Mouse (Mus musculus) CD4-positive, CD25-positive, alpha-beta regulatory T cell, adult 4 months (primary cell): ENCODE data around the gene B3galt5. TPM values are rescaled to one million over a fixed set of nuclear protein-coding genes. Genes with fewer than 3 reads are reported as not detected.

ENCODE experiments used
- ATAC-seq: one replicate; pipeline ENCODE4 v1.8.0; 2017
- polyA plus RNA-seq, 2 experiments: library from polyadenylated mRNA; unstranded; fragments of 100-300 nt; shearing (Covaris generic); gene quantifications; one replicate each; pipeline ENCODE4 v1.2.1; 2017

B3galt5 gene
- polyA plus RNA-seq, result 1 to 10 TPM; 2.1 to 2.7 TPM

DNA sequence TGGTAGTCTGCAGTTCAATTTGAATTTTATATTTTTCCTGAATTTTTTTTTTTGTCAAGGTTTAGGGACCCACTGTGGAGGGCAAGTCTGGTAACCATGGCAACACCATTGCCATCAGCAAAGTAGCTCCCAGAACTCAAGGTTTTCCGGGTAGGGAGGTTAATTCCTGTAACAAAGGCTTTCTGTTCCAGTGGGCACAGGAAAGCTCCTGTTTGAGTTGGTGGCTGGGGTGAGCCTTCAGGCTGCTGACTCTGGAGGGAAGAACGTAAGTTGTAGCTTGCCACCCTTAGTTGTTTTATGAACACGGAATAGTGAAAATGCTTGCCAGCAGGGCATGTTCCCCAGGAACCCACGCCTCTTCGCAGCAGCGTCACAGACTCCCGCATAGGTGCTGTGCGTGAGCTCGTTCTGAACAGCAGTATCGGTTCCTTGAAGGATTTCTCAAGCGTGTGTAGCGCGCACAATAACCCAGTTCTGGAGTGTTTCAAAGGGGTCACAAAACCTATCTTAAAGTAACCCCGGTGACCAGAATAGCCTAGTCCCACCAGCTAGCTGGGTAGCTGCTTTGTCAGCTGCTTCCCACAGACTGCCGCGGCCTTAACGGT lies at the start of gene B3galt5:
B3galt5 (plus strand) TSS at position 436 of the 605 bp plus-strand sequence.
- ATAC-seq, result no peak

DNA sequence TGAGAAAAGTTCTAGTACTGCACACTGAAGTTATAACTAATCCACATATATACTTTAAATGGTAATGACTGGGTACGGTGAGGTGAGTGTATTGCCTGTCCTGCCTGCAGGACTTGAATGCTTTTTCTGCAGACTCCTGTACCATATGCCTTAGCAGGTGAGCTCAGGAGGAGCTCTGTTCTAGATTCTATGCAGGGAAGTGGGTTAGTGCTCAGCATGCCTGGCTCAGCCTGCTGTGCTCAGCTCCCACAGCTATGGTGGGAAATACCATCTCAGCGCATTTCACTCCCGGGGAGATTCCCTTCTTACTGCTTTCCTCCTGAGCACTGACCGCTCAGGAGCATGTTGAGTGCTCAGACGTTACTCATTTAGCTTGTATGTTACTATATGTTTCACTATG lies 48.0 kb upstream of the B3galt5 start:
- no peak for ATAC-seq

DNA sequence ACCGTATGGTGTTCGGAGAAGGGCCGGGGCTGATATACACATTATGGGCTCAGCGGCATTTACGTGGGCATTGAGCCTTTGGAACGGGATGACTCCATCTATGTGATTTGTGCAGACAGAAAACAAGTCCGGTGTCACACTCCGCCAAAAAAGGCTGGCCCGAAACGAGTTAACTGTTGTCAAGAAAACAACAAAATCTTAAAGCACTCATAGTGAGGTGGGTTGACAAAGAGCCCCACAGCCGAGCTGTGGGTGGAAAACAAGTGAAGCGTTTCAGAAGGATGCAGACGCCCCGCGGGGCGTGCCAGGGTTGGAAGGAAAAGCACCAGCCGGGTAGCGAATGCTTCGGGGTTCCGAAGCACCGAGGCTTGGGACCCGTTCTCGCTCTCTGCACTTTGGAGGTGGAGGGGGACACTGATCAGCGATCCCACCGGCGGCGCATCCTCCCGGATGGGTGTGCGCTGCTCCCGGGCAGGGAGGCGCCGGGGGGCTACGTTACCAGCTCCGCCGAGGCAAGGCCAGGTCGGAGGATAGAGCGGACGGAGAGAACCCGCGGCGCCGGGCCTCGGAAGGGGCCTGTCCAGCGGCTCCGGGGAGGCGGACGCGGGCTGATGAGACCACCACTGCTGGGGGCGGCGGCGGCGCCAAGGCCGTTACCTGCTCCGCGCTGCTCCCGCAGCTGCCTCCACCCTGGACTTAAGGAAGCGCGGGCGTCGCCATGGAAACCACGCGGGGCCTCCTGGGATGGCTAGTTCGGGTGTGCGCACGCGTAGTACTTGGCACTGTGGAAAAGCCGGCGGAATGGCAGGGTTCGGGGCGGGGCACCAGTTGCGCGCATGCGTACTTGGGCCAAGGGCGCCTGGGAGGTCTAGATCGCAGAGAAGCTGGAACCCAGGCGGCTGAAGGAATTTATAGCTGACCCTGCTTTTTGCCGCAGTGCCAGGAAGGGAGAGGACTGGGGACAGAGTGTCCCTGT lies 43.8 kb upstream of the B3galt5 start, which contains the start of gene Lca5l:
Lca5l (minus strand) TSS at position 741 of the 976 bp plus-strand sequence.
- peak; percentile 95 for ATAC-seq

DNA sequence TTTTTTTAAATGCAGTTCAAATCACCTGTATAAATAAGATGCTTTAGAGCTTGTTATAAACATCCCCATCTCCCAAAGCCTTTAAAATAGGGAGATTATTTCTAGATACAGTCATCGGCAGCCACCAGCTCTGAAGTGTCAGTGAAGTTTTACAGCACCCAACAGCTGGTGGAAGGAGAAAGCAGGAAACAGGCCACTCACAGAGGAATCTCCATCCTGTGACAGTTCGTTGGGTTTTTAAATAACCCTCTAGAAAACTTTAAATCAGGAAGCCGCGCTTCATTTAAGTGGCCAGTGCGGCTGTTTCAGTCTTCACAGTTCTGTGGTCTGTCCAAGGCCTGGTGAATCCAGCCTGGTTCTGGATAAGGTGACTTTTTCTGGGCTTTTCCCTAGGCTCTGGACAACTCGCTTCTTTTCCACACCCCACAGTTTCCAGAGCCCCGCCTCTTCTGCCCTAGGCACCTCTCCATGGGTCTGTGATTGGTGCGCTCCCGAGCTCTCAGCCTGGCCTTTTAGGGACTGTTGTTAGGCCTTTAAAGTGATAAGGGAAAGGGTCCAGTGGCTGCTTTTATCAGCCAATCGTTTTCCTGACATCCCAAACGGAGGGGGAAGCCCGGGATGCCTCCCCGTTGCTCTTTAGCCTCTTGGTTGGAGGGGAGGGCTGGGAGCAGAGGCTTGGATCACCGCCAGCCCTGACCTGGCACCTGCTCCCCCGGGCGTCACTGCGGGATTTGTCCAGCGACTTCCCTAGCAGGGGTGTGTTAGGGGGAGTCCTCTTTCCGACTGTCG lies 35.5 kb upstream of the B3galt5 start, which contains the start of gene Sh3bgr:
Sh3bgr (plus strand) TSS at position 538 of the 789 bp plus-strand sequence.
- no peak for ATAC-seq

DNA sequence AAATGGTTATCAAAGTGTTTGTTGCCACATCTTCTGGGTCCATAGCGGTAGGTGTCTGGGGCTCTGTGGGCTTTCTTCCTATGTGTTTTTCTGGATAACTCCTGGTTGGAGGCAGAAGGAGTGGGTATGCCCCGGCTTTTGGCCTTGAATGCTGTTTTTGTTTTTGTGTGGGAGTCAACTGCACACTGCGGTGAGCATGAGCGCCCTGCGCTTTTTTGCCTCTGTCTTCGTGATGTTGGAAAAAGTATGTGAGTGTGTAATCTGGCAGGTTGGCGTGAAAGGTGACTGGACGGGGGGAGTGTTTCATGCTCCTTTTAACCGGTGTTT lies 34.9 kb upstream of the B3galt5 start:
- ATAC-seq, result no peak

DNA sequence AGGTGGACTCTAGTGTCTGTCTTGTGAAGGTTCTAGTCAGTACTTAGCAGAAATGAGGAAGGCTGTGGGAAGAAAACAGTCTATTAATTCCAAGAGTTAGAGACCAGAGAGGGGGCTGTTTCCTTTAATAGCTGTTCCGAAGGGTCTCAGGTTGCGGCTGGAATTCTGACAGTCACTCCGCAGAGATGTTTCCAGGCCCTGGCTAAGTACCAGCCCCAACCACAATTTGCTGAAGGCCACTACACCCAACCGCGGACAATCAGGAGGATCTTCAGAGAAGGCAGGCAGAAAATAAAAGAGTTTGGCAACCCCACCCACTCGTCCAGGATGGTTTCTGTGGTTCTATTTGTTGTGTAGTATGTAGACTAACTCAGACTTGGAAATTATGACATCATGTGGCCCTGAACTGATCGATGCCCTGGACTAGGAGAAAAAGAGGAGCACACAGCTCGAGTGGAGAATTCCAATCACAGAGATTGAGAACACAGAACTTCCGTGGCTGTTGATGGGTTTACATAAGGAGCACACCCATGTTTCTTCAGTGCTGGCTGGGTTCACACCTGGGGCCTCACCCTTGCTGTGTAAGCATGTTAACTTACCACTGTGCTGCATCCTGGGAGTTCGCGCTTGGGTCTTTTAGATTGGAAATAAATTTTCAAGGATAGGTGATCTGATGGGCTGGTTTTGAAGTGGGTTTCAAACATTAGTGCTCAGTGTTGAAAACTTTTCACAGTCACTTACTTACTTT lies 33.9 kb upstream of the B3galt5 start:
- no peak for ATAC-seq

DNA sequence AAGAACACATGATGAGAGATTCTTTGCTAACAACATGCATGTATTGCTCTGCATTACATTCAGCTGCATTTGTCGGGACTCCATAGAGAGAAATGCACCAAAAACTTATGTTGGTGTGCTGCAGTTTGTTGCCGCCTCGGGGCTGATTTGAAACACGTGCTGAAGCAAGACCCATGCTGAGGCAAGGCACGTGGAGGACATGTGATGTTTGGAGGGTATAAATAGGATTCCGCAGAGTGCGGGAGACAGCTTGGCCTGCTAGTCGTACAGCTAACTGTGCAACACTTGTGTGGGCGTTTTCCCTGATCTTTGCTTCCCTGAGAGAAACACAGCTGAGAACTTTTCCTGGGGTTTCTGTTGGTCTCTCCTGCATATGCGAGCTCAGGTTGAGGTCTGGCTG lies 25.8 kb upstream of the B3galt5 start:
- no peak for ATAC-seq

DNA sequence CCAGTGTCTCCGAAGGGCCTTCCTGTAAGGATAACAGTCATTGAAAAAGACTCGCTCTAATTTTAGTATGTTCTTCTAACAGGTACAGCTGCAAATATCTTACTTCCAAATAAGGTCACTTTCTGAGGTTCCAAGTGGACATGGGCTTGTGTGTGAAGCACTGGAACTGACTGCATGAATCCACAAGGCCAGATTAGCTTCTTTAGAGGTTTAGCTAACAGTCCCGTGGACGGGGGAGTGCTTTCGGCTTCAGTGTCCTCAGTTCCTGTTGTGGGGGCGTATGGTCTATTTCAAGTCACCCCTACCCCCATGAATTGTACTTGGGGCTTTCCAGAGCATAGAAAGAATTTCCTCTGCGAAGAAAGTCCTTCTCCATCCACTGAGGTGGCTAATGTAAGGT lies 24.7 kb upstream of the B3galt5 start:
- ATAC-seq, result no peak

DNA sequence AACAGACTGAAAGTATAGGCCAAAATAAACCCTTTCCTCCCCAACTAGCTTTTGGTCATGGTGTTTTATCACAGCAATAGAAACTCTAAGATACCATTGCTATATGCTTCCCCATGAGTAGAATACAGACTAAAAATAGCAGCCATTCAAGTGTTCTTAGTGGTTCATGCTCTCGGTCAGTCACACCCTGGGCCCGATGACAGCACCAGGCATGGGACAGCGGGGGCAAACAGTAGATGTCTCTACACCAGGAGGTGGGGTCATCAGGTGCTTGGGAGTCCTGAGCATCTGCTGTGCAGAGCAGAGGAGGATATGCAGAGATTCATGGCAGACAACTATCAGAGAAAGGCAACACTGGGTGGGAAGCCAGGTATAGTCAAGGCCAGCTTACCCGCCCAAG lies 22.6 kb upstream of the B3galt5 start:
- ATAC-seq, result no peak

DNA sequence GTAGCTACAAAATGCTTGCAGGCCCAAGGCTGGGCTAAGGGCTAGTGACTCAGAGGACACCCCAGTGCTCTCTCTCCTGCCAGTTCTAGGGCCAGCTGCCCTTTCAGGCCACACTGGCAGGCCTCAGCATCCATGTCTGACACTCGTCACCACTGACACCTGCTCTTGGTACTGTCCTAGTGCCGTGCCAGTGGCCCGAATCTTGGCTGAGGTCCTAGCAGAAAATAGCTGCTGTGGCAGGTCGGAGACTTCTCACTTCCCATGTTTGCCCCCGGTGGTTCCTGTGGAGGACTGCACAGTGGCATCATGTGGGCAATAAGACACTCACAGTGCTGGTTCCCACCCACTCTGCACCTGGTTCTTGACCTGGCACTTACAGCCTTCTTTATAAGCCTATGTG lies 14.1 kb upstream of the B3galt5 start:
- ATAC-seq, result no peak

DNA sequence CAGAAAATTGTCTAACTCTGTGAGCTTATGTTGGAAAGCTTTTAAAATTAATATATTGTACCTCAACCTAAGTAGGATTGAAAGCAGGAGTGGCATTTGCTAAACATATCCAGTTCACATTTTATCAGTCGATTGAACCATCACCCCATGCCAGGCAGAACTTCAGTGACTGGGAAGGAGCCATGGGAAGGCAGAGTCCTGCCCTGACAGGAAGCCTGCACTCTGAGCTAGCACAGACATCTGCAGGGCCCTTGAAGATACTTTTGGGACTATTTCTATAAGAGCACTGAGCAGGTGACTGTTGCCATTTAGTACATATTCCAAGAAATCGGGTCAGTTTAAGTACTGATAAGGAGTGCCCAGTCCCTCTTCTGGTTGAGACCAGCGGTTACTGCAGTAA lies 13.6 kb upstream of the B3galt5 start:
- ATAC-seq, result no peak

DNA sequence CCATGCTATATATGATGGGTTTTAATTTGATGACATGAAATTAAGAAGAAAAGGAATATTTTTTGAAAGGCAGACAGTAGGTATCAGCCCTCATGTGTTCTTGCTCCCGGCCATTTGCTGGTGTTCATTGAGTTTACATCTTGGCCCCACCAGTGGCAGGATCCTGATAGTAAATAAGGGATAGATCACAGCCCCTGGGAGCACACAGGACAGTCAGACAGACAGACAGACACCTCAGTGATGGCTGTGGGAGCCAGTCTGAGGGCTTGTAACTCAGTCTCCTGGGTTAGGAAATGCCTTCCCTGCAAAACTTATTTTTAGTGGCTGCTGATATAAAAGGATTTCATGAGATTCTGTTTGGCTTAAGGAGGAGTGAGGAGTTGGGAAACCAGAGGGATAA lies 13.1 kb upstream of the B3galt5 start:
- ATAC-seq, result no peak

DNA sequence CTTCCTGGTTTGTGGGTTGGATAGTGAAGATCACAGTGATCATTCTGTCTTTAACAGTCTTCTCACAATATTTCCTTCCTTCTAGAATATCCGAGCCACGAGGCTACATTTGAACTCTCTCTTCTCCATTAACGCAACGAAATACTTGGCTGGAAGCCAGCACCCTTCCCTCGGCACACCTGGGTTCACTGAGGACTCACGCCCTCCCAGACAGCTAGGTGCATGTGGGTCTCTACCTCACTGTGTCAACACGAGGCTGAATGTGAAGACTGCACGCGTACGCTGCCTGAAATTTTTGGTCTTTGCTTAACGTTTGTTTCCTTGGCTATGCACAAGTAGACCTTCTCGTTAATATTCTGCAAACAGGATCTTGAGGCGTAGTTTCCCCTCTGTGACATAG lies 7.2 kb upstream of the B3galt5 start:
- no peak for ATAC-seq

DNA sequence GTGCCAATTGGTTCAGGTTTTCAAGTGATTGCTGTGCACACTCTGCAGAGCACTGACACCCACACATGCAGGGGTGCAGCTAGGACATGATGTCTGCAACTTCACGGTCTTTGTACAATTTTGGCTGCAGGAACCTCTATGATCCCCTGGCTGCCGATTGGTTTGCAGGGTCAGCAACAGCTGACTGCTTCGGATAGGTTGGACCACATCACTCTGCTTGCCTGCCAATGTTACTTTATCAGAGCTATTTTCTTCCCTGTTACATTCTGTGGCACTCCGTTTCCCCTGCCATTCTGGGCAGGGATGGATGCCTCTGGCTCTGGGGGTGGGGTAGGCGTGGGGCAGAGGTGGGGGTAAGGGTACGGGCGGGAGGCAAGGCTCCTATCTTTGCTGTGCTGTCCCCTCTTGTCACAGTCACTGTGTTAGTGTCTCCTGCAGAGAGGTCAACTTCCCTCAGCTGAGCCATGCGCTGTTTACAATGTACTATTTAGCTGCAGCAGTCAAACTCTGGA lies 6.5 kb upstream of the B3galt5 start:
- no peak for ATAC-seq

DNA sequence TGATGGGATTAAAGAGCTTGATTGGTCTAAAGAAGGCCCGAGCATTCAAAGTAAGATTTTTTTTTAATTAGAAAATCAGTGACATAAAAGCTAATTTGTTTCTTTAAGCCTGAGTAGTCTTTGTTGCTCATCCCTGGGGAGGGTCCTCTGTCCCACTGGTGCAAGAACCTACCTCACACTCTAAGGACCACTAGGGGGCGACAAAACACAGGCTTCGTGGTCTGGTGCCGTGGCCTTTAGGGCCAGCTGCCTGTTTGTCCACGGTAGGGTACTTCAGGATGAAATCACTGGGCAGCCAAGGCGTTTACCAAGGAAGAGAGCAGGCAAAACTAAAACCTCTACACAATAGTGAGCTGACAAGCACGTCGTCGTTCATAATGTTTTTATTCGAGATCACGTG lies 5.2 kb upstream of the B3galt5 start:
- ATAC-seq, result peak; percentile 62

DNA sequence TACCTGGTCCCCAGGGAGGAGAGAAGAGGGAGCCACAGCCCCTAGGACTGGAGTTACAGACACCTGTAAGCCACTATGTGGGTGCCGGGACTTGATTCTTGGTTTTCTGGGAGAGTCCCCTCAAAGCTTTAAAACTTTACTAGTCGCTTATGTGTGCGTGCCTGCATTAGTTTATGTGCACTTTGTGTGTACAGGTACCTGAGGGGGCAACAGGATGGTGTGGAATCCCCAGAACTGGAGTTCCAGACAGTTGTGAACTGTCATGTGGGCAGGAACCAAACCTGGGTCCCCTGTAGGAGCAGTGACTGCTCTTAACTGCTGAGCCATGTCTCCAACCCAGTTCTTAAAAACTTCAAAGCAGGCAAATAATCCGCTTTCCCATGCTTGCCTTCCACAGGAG lies 4.3 kb upstream of the B3galt5 start:
- no peak for ATAC-seq

DNA sequence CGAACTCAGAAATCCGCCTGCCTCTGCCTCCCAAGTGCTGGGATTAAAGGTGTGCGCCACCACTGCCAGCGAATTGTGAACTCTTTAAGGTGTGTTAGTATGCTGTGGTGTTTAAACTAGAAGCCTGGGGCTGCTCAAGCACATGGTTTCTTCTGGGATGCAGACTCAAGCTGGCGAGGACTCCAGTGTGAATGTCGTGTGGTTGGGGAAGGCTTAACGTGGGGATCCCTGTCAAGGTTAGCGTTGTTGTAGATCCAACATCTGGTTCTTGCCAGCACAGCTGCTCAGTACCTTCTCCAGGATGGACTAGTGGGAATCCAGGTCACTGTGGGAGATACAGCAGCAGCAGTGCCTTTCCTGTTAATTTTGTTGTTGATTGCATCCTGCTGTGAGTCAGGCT lies 3.6 kb upstream of the B3galt5 start:
- no peak for ATAC-seq

DNA sequence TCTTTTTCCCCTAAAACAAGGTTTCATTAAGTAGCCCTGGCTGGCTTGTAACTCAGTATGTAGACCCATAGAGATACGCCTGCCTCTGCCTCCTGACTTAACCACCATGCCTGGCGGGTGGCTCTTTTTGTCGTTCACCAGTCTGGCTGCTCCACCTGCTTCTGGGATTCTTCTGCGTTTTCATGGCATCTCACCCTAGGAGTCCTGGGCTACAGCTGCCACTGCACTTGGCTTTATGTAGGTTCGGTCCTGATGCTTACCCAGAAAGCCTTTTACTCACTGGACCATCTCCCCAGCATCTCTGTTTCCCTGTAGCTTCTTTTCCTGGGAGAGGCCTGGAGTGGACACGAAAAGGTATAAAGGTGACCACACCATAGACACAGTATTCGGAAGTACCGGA lies 1.6 kb upstream of the B3galt5 start:
- no peak for ATAC-seq

DNA sequence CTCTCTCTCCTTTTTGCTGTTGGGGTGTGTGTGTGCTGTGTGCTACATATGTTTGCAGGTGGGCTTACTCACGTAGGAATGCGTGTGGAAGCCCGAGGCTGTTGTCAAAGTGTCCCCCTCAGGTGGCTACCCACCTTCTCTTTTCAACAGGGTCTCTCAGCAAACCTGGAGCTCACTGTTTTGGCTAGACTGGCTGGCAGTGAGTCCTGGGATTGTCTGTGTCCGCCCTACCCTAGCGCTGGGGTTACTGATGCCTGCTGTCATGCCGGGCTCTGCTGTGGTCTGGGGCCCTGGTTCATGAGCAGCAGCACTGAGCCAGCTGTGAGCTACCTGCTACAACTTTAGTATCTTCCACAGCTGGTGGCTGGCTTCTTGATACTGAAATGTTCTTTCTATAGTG lies 8.9 kb downstream of the B3galt5 start:
- no peak for ATAC-seq

DNA sequence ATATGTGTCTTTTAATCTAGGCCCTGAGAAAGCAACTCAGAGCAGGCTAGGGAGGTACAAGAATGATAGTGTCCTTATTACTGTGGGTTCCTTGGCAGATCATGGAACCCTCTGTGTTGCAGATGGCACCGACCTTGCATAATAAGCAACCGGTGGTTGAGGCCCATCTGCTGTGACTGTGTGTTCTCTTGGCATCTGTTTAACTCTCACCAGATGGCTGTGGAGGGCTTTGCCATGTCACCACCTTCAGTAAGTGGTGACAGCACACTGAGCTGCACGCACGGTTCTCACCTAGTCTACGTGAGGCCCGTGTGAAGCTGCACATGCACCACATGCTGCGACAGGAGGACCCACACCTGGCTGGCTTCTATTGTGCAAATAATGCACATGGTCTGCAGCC lies 14.0 kb downstream of the B3galt5 start:
- no peak for ATAC-seq

DNA sequence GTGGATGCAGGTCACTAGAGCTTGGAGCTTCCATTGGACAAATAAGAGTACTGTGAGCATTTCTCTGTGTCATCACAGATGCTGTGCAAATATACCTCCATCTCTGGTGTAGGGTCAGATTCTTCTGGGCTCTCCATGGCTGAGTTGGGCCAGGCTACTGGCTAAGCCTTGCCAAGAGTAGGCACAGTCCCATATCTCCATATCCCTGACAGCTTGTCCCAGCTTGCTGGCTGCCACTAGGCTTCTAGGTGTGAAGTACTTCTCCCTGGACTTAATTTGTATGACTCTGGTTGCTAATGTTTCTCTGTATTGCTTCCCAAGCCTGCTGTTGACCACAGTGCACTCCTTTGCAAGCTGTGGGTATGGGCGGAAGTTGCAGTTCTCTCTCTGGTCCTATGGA lies 16.5 kb downstream of the B3galt5 start:
- no peak for ATAC-seq

DNA sequence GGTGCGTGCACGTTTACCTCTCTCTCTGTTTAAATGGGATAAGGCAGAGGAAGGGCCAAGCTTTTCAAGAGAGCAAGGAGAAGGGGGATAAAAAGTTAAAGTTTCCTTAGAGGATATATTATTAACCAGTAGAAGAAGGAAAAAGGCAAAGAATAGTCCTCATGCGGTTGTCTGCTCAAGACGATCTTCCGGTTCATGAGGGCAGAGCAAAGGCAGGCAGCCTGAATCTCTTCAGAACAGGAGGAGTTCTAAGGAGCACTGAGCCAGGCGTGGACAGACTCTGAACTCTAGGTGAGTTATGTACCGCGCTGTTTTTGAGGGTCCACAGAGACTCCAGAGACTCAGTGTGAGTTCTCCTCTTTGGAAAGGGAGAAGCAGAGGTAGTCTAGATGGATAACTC lies 22.8 kb downstream of the B3galt5 start:
- no peak for ATAC-seq
